In genomic region chr10:34483297-34484013, GRCm38 (mm10) we compare ENCODE assay signal across 7 mouse cellular contexts. TPM values are rescaled to one million over a fixed set of nuclear protein-coding genes. Genes with fewer than 3 reads are reported as not detected.
DNase-seq lines count a peak whose midpoint lies in the region; ATAC-seq lines count a peak whose summit lies in the region.

Gene Frk (plus strand): TSS chr10:34483399.

- H3K4me3 ChIP-seq in embryonic facial prominence, embryonic 10.5 days: peak within 1 kb of the TSS; percentile 53
- no peak within 1 kb of the TSS for H3K4me3 ChIP-seq in hindbrain, embryonic 11.5 days (ENCODE audit: low read depth, low read length)
- H3K4me3 ChIP-seq in limb, embryonic 15.5 days: peak within 1 kb of the TSS; percentile 45

- DNase-seq in adrenal gland, adult 18-20 months (ENCODE audit: low spot score in 2 of 2): peak; percentile 27 to 48
- DNase-seq in embryonic facial prominence, embryonic 10.5 days (ENCODE audit: low spot score): peak; percentile 48
- peak; percentile 24 for DNase-seq in hindbrain, embryonic 11.5 days (ENCODE audit: low spot score)
- DNase-seq in ovary, postnatal 10 days (ENCODE audit: low spot score): peak; percentile 15
- DNase-seq in spleen, adult 18-20 months: no peak
- DNase-seq in thymus, postnatal 10 days (ENCODE audit: low spot score in 2 of 2): no peak

- peak within 1 kb of the TSS; percentile 11; the same call in 1 of the 2 replicates for H3K4me2 ChIP-seq in hindbrain, embryonic 11.5 days (replicated peaks; ENCODE audit: low read depth, low read length)
- H3K4me2 ChIP-seq in limb, embryonic 15.5 days: peak within 1 kb of the TSS; percentile 47

- peak; percentile 54; the same call in 1 of the 2 replicates for ATAC-seq in hindbrain, embryonic 11.5 days (ENCODE audit: low FRiP score)
- 0 out of 2 replicates have a peak, but pooled peaks have one; percentile 40 for ATAC-seq in limb, embryonic 15.5 days (ENCODE audit: insufficient number of reproducible peaks, low FRiP score, low TSS enrichment, low read depth)

- 21% methylated on average over 11 of the region's 11 CpGs for WGBS in embryonic facial prominence, embryonic 10.5 days
- WGBS in hindbrain, embryonic 11.5 days: 36% methylated on average over 11 of the region's 11 CpGs
- WGBS in limb, embryonic 15.5 days: 9% methylated on average over 11 of the region's 11 CpGs

- peak within 1 kb of the TSS; percentile 81 for H3K27ac ChIP-seq in embryonic facial prominence, embryonic 10.5 days (replicated peaks)
- H3K27ac ChIP-seq in hindbrain, embryonic 11.5 days (ENCODE audit: low read depth, low read length): no peak within 1 kb of the TSS
- H3K27ac ChIP-seq in limb, embryonic 15.5 days: peak within 1 kb of the TSS; percentile 65

- H3K9me3 ChIP-seq in embryonic facial prominence, embryonic 10.5 days: no peaks in the 10 kb centered on the region
- H3K9me3 ChIP-seq in hindbrain, embryonic 11.5 days (ENCODE audit: control insufficient read depth, low read length): no peaks in the 10 kb centered on the region
- H3K9me3 ChIP-seq in limb, embryonic 15.5 days: no peaks in the 10 kb centered on the region

- H3K4me1 ChIP-seq in embryonic facial prominence, embryonic 10.5 days: peaks cover 14% of the 10 kb centered on the region
- H3K4me1 ChIP-seq in hindbrain, embryonic 11.5 days (replicated peaks; ENCODE audit: control insufficient read depth, insufficient read depth, low read length): no peaks in the 10 kb centered on the region
- peaks cover 8% of the 10 kb centered on the region; the same call in 1 of the 2 replicates for H3K4me1 ChIP-seq in limb, embryonic 15.5 days

- no peak within 1 kb of the TSS for H3K9ac ChIP-seq in hindbrain, embryonic 11.5 days (ENCODE audit: low read depth, low read length)
- H3K9ac ChIP-seq in limb, embryonic 15.5 days: peak within 1 kb of the TSS; percentile 27

- H3K36me3 ChIP-seq in embryonic facial prominence, embryonic 10.5 days (replicated peaks): no peaks in the 10 kb centered on the region
- no peaks in the 10 kb centered on the region for H3K36me3 ChIP-seq in hindbrain, embryonic 11.5 days (ENCODE audit: control insufficient read depth, insufficient read depth, low read length)
- no peaks in the 10 kb centered on the region for H3K36me3 ChIP-seq in limb, embryonic 15.5 days

- H3K27me3 ChIP-seq in embryonic facial prominence, embryonic 10.5 days (replicated peaks; ENCODE audit: low read depth, poor library complexity, severe bottlenecking): no peaks in the 10 kb centered on the region
- H3K27me3 ChIP-seq in hindbrain, embryonic 11.5 days (ENCODE audit: control insufficient read depth, insufficient read depth, low read length): no peaks in the 10 kb centered on the region
- no peaks in the 10 kb centered on the region for H3K27me3 ChIP-seq in limb, embryonic 15.5 days

RNA-seq across cellular contexts. Expression of gene Frk, which starts in this region (rescaled TPM):
- 1 to 10 TPM; 4.7 to 7.1 TPM for total RNA-seq in adrenal gland, adult 18-20 months (2021)
- 5.0 and 6.1 TPM in 2 replicates for polyA plus RNA-seq in embryonic facial prominence, embryonic 10.5 days (2016; fragmentation: Nextera tagmentation; extraction: Ambion mirVana)
- polyA plus RNA-seq in hindbrain, embryonic 11.5 days (2014; fragmentation: Nextera tagmentation; extraction: Ambion mirVana): 2.6 and 2.9 TPM in 2 replicates
- polyA plus RNA-seq in limb, embryonic 15.5 days (2015; fragmentation: Nextera tagmentation; extraction: Ambion mirVana): 12.6 TPM in 2 replicates

Comparison
In these comparisons a context has a peak if more than half of its experiments do, and no peak if none do; other contexts are left out.
1. DNase-seq: peak in adrenal gland, adult 18-20 months (2 of 2), embryonic facial prominence, embryonic 10.5 days (single experiment), hindbrain, embryonic 11.5 days (single experiment) and ovary, postnatal 10 days (single experiment); none in spleen, adult 18-20 months (0 of 2) and thymus, postnatal 10 days (0 of 2).